Mouse (Mus musculus) kidney, adult 2 months (tissue): ENCODE measurements around the gene Olfr309.

Experiments used
- CTCF ChIP-seq: fragments of 200-500 bp; conservative IDR thresholded peaks from 2 replicates; pipeline ENCODE4 v1.5.1; 2011; ENCODE audit warnings: low read depth, mild to moderate bottlenecking, control low read depth, low read length, moderate library complexity, mixed read lengths; ENCODE audit not compliant: insufficient read depth, insufficient read length
- POLR2A ChIP-seq: fragments of 200-500 bp; IDR thresholded peaks from one replicate; pipeline ENCODE4 v1.6.1; 2011; ENCODE audit warnings: low read depth, low read length, control low read depth

- TF ChIP-seq POLR2A (no peak), CTCF (no peak)
These were observed 30.7 kb upstream of the Olfr309 start for GRCm38 (mm10) chr7:86344253-86344652.
